Mouse (Mus musculus) CD4-positive helper T cell, adult 2 months (primary cell): Measurements from ENCODE around the gene Tacc3.

Experiments
- DNase-seq: peaks from one replicate; pipeline ENCODE4 v3.0.0-alpha.2; 2012; ENCODE audit warnings: low read depth, missing footprints, low spot score

The Tacc3 gene

DNA sequence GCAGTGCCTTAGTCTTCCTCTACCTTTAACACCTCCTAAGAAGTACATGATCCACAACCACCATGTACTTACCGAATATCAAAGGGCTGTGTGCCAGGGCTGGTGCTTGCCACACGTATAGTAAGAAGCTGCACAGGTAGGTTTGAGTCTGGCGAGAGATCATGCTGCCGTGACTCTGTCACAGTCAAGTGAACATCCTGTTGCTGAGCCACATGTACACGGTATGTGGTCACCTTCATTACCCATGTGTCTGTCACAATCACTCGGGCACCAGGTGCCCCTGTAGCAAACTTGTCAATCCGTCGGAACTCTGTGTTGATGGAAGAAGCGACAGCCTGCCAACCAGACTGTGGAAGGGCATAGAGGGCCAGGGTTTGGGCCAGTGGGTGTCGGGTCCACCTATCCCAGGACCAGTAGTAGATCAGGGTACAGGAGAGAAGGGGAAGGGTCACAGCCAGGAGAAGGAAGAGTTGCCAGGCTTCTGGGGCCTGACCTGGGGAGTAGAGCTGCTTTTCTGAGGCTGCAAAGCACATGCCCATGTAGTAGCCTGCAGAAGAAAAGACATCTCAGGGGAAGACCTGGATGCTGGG, 2.6 kb upstream of the Tacc3 start:
- DNase-seq: no peak

- DNase-seq: no peak
These were observed 1.2 kb upstream of the Tacc3 start for GRCm38 (mm10) chr5:33656739-33657138.

GRCm38 (mm10) chr5:33657251-33657786, 609 bp upstream of the Tacc3 start:
- DNase-seq: no peak

DNA sequence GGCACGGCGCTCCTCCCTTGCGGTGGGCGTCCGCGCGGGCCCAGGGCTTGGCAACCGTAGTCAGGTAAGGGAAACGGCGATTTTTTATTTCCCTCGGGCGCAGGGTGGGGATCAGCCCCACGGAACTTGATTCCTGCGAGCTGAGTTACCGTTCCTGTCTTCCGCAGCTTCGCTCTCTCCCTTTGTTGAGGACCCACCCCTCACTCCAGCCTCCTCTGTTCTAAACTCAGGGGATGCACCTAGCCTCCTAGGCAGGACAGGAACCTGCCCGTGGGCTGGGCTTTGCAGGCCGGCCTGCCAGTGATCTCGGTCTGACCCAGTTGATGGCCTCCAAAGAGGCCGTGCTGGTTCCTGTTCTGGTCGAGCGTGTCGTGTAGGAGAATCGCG, 729 bp downstream of the Tacc3 start:
- no peak for DNase-seq

- peak; percentile 57 for DNase-seq
These were observed 10.3 kb downstream of the Tacc3 start for GRCm38 (mm10) chr5:33668223-33668622.

DNA sequence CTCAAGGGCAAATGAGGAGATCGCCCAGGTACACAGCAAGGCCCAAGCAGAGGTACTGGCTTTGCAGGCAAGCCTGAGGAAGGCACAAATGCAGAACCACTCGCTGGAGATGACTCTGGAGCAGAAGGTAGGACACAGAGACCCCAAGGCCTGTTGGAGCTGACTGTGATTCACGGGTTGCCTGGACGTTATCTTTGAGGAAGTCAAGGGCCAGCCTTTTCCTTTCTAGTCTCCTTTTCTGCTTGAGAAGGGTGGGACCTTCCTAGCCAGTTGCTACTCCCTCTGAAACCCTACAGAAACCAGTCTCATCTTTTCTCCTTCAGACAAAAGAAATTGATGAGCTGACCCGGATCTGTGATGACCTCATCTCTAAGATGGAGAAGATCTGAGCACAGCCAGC, 13.7 kb downstream of the Tacc3 start:
- DNase-seq: no peak

- no peak for DNase-seq
These were observed 16.5 kb downstream of the Tacc3 start for GRCm38 (mm10) chr5:33674439-33674838.

DNA sequence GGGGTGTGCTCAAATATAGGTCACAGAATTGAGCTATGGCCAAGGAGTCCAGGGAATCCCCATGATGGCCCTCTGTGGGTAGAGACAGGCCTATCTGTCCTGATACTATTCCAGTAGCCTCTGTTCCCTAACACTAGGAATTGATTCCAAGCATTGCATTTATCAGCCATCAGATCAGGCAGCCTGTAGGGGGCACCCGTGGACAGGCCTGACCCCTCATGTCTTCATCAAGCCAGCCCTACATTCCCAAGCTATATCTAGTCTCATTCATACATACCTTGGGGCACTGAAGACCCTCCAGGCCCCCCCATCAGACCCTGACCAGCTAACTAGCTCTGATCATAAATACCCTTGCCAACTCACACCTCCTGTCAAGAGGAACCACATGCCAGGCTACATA, 18.0 kb downstream of the Tacc3 start:
- DNase-seq: no peak

DNA sequence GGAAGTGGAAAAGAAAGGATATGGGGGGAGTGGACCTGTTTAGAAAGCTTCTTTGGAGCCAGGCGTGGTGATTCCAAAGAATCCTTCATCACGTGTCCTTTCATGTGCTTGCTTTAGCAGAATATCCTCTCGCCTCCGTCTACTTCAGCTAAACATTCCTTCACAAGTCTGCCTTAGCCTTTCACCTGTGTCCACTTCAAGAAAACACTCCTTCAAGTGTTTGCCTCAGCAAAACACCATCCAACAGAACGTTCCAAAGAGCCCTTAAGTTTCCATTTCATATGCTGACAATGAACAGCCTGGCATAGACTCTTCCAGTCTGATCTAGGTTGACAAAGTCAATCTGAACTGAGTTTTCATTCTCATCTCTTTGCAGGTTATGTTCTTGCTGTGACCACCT, 20.3 kb downstream of the Tacc3 start:
- DNase-seq: no peak

DNA sequence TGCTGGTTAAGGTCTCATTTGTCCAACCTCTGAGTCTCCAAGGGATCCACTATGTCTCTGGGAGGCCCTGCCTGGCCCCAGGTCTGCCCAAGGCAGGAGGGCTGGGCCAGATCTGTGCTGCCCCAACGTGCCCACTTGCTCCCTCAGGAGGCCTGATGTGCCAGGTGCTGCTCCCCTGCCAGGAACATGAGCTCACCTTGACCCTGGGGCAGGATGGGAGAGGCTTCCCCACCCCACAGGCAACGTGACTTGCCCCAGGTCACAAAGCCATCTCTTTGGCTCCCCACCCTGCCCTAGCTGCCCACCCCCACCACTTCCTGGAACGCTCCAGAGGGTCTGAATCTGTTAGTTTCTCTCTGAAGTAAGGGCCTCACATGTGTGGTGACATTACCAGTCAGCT, 23.1 kb downstream of the Tacc3 start:
- DNase-seq: no peak

- no peak for DNase-seq
These were observed 23.9 kb downstream of the Tacc3 start for GRCm38 (mm10) chr5:33681611-33682388.

DNA sequence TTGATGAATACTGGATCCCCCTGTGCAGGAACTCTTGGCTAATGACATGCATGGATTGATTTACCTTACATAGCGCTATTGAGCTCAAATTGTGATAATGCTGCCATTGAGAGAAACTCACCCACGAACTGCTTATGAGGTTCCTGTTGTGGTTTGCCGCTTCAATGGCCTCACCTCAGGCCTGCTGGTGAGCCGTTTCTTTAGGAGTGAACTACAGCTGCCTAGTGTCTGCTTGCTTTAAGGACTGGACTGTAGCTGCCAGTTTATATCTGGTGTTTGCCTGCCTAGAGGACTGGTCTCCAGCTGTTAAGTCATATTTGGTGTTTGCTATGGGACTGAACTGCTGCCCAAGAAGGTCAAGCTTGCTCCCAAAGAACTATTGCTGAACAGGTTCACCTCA, 25.0 kb downstream of the Tacc3 start:
- no peak for DNase-seq

GRCm38 (mm10) chr5:33683897-33684652, 26.1 kb downstream of the Tacc3 start:
- no peak for DNase-seq

- no peak for DNase-seq
These were observed 27.0 kb downstream of the Tacc3 start for GRCm38 (mm10) chr5:33684932-33685331.

DNA sequence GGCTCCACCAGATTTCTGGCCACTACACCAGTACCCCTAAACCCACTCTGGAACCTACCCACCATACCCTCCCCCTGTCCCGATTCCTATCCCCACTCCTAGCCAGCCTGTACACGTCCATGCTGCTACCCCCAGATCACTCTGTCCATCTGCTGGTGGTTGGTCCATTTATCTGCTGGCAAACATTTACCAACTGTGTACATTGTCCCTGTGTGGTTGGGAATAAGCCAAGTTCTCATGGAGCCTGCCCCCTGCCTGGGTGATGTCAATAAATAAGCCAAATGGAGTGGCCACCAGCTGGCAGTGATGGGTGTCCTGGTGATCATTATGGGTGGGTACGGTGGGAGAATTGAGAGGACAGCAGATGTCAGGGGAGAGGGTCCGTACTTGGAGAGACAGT, 29.2 kb downstream of the Tacc3 start:
- DNase-seq: no peak

DNA sequence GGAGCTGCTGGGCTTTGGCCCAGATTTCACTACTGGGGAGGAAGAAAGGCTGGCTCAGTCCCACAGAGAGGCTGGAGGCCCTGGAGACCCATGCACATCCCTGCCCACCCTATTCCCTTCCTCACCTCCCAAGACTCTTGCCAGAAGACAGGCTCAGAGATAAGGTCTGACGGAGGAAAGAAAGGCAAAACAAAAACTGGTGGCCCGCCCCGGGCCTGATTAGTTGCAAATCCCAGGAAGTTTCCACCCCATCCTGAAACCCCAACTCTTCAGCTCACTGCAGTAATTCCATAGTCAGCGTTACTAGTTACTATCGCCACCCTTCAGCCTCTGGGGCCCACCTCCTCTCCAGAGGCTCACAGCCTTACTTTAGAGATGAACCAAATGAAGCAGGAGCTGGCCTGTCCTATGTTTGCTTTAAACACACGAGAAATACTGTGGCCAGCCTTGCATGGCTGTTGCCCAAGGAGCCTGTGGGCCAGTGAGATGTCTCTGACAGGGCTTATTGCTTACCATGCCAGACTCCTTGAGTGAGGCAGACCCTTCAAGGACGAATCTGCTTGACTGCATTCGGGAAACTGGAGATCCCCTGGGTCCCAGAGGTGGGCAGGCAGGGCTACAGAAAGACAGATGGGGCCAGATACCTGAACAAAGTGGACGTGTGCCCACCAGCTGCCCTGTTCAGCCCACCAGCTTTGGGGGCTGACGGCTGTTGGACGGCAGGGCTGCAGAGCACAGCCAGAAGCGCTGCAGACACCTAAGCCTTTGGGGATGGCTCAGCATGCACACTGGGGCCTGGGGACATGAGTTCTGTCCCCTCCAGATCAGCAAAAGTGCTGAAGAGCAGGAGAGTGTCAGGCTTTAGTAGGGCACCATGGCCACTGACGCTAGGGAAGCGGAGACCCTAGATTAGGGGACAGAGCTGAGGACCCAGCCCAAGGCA, 30.6 kb downstream of the Tacc3 start:
- no peak for DNase-seq

GRCm38 (mm10) chr5:33689221-33689844, 31.4 kb downstream of the Tacc3 start:
- no peak for DNase-seq

GRCm38 (mm10) chr5:33689852-33690645, 32.1 kb downstream of the Tacc3 start:
- no peak for DNase-seq

DNA sequence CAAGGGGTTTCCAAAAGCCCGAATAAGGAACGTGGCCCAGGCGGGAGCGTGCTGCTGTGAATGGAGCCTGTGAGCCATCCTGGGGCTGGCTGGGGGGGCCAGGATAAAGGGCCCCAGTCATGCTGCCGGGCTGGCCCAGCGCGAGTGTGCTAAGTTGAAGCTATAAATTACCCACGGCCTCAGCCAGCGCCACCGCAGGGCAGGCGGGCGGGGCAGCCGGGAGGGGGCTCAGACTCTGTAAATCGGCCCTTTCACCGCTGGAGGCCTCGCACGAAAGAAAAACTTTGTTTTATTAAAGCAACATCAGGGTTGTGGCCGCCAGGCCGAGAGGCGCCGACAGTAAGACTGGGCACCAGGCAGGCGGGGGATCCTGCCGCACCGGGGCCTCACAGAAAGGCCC, 34.5 kb downstream of the Tacc3 start:
- DNase-seq: no peak

- no peak for DNase-seq
These were observed 36.5 kb downstream of the Tacc3 start for GRCm38 (mm10) chr5:33694461-33694847.
